Mouse (Mus musculus): ENCODE measurements around the gene Ruvbl2.
"Not testable (repeated sequence)": the region's sequence is repeated elsewhere in the genome, so short reads cannot be mapped to it uniquely, and the experiment has no call there.

The Ruvbl2 gene

DNA sequence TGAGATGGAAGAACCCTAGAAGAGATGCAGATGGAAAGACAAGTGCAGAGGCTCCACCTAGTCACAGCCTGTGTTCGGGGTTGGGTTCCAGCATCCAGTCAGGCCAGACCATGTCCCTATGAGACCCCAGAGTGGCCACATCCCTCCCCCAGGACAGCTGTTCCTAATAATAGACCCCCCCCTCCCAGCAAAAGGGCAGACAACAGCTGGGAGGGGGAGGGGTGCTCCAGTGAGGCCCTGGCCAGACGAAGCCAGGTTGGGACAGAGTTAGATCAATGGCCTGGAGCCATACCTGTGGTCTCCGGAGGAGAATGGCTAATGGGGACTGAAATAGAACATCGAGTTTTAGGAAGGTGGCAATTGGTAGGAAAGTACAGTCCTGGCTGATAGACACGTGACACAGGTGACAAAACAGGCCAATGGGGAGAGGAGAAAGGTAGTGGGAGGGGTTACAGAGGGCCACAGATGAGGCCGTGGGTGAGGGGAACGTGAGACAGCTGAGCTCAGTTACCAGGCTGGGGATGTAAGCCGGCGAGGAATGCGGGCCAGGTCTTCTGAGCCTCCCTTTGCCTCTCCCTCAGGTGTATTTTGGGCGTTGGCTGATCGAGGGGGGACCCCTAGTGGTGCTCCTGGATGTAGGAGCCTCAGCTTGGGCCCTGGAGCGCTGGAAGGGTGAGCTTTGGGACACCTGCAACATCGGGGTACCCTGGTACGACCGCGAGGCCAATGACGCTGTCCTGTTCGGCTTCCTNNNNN, at the start of gene Ruvbl2:
TSS of gene Ruvbl2 (minus strand) at position 576 of the 756 bp plus-strand sequence.
- no peak for DNase-seq (ENCODE audit: low spot score)

DNA sequence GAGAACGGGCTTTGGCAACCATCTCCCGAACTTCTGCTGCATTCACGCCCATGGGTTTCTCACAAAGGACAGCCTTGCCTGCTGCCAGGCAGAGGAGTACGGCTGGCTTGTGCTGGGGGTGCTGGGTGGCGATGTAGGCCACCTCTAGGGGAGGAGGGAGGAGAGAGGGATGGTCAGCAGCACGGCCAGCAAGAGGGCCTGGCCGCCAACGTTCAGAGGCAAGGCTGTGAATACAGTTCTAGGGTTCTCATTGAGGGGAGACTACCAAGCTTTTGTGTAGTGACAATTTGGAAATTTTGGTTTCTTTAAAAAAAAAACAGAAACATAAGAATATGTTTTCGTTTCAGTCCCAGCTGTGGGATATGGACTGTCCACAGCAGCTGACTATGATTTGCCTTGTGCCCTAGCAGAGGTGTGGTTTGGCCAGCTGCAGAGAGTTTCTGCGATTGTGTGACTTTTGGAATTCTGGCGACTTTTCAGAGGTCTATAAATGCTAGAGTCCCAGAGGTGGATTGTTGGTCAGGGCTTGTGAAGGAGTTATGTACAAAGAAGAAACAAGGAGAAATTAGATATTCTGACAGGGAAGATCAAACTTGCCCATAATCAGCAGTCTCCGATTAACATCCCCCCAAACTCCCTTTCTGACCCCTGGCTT, 49.0 kb upstream of the Ruvbl2 start, which contains the start of gene Gm45808:
TSS of gene Gm45808 (minus strand) at position 51 of the 655 bp plus-strand sequence.
- no peak for DNase-seq (ENCODE audit: low spot score)

DNA sequence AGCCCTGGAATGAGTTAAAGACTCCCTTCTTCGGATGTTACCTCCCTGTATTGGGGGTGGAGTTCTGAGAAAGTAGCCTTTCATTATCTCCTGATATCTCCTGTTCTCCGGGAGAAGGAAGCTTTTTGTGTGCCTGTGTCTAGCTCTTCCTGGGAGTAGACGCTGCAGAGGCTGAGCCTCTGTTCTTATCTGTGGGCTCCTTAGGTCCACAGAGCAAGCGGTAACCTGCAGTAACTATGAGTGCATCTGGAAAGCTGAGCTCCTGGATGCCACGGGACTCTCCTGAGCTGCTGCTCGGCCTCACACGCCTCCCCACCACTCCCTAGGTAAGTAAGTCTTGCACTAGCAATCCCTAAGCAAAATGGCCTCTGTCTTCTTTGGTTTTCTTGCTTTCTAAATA, 48.3 kb upstream of the Ruvbl2 start:
- no peak for DNase-seq (ENCODE audit: low spot score)

DNA sequence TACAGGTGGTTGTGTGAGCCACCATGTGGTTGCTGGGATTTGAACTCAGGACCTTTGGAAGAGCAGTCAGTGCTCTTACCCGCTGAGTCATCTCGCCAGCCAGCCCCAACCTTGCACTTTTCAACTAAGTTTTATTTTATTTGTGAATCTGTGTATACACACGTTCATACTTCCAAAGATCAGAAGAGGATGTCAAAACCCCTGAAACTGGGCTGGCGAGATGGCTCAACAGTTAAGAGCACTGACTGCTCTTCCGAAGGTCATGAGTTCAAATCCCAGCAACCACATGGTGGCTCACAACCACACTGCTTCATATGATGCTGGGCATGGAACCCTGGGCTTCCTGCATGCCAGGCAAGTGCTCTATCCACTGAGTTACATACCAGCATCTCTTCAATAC, 47.1 kb upstream of the Ruvbl2 start:
- not testable (repeated sequence) for DNase-seq (ENCODE audit: low spot score)

DNA sequence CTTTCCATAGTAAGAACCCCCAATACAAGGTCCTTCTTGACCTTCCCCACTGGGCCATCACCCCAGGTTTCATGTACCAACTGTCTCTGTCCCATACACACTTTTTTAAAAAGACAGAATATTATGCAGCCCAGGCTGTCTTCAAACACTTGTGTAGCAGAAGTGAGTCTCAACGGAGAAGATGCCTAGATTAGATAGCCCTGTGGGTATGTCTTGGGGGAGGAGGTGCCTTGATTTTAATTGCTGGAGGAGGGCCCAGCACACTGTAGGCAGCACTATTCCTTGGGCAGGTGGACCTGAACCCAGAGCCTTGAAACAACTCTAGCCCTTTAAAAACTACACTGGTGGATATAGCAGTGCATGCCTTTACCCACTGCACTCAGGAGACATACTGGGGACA, 44.3 kb upstream of the Ruvbl2 start:
- no peak for DNase-seq (ENCODE audit: low spot score)

DNA sequence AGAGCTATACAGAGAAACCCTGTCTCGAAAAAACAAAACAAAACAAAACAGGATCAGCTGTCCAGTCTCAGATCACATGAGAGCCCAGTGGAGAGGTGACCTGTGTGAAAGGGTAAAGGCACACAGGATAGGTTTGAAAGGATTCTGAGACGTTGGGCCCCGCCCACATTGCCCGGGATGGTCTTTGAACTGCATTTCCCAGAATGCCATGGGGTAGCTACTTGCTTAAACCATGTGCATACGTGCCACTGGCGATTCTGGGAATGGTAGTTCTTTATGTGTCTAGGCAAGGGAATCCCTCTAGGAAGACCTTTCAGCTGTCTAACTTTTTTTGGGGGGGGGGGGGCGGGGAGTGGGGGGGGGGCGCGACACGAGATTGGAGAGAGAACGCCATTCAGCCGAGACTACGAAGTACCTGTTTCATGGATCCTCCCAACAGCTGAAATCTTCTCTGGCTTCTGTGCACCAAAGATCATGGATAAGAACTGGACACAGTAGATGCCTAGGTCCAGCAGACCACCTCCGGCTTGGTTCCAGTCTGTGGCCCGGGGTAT, 43.6 kb upstream of the Ruvbl2 start, which contains the start of gene Tulp2:
TSS of gene Tulp2 (plus strand) at position 504 of the 554 bp plus-strand sequence.
- peak; percentile 73 for DNase-seq (ENCODE audit: low spot score)

DNA sequence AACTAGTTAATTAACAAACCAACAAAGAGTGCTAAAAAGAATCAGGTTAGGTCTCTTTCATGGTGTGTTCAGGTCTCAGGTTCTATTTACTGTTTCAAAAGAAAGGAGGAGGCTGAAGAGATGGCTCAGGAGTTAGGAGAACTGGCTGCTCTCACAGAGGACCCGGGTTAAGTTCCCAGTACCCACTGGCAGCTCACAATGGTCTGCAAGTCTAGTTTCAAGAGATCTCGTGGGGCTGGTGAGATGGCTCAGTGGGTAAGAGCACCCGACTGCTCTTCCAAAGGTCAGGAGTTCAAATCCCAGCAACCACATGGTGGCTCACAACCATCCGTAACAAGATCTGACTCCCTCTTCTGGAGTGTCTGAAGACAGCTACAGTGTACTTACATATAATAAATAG, 42.4 kb upstream of the Ruvbl2 start:
- DNase-seq (ENCODE audit: low spot score), result not testable (repeated sequence)

DNA sequence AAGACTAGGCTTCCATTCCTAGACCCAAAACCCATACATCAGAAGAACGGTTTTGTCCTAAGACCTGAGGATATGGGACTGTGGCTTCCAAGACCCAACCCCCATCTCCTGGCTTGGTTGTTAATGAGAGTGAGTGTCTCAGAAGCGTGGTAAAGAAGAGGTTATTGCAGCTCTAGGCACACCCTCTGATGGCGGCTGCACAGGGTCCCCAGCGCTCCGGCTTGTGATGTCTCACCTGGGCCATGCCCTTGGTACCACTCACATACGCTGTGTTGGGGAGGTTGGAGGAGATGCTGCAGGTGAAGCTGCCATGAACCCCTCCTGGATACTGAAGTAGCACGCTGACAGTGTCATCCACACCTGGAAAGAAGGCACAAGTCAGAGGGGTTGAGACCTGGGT, 40.9 kb upstream of the Ruvbl2 start:
- no peak for DNase-seq (ENCODE audit: low spot score)

DNA sequence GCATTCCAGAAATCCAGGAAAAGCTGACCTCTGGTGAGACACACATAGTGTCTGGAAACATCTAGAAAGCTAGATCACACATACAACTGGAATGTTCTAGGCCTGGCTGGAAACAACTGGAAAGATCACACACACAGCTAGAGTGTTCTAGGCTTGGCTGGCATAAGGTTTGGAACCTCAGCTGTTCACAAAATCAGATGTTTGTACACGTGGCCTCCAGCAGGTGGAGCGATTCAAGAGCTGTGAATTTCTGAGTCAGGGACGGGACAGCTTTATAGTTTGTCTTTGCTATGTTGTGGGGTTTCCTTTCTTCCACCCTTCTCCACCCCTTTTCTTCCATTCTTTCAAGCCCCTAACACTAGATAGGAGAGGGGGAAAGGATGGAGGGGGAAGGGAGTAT, 39.1 kb upstream of the Ruvbl2 start:
- peak; percentile 71 for DNase-seq (ENCODE audit: low spot score)

DNA sequence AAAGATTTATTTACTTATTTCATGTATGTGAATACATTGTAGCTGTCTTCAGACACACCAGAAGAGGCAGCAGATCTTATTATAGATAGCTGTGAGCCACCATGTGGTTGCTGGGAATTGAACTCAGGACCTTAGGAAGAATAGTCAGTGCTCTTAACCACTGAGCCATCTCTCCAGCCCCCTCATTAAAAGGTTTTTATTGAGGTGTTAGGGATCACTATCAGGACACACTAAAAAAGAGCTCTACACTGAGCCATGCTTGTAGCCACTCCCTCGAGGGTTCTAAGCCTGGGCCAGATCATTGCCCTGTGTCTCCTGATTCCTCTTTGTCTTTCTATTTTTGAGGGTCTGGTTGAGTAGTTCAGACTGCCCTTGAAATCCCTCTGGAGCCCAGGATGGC, 38.6 kb upstream of the Ruvbl2 start:
- DNase-seq (ENCODE audit: low spot score), result no peak

DNA sequence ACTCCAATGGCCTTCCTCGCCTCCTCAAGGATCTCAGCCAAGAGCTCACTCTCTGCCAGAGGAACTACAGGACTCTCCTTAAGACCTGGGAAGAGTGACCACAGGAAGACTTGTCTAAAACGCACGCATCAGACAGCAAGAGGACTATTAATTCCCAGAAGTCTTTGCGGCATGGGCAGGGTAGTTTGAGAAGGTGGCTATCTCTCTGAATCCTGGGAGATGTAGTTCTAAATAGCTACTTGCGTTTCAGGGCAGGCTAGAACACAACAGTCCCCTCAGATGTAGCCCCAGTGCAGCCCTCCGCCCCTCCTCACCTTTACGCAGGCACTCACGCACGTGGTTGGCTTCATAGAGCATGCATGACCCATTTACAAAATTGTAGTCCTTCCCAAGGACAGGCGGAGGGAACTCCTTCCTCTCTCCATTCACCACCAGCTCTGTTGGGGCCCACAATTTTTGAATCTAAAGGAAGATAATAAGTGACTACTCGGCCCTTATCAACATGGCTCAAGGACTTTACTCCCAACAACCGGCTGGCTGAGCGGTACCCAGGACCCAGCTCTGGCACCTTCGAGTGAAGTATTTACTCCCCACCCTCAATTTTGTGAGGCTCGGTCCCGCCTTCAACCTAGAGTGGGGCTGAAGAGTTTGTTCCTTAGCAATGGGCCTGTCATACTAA, 37.5 kb upstream of the Ruvbl2 start:
- no peak for DNase-seq (ENCODE audit: low spot score)

DNA sequence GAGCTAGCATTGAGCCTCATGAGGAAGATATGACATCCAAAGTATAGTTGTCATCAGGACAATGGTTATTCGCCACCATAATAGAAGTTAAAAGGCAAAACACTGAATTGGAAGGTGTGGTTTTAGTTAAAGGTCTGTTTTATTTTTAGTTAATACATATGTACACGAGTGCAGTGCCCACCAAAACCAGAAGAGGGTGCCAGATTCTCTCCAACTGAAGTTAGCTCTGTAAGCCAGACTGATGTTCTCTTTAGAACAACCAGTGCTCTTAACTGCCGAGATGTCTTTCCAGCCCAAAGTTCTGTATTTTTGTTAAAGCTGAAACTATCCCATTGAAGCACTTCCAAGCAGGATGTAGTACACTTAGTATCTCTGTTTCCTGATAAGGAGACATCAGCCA, 33.0 kb upstream of the Ruvbl2 start:
- DNase-seq (ENCODE audit: low spot score), result peak; percentile 89

DNA sequence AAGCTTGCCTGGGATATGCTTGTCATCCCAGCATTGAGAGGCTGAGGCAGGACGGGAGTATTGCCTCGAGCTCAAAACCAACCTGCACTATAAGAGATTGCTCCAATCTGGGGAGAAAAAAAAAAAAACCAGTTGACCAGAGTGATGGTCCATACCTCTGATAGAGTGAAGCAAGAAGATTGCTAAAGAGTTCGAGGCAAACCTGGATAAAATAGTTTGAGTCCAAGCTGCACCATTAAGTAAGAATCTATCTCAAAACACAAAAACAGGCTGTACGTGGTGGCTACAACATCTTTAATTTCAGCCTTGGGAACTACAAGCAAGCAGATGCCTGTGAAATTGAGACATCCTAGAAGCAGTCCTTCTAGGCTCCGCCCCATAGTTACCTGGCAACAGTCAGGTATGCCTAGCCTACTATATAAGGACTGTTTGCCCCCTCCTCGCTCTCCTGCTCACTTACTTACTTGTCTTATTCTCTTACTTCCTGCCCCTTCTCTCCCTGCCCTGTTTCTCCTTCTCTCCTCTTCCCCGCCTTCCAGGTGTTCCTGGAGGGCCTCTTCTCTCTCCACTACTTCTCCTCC, 29.3 kb upstream of the Ruvbl2 start:
- DNase-seq (ENCODE audit: low spot score), result no peak

DNA sequence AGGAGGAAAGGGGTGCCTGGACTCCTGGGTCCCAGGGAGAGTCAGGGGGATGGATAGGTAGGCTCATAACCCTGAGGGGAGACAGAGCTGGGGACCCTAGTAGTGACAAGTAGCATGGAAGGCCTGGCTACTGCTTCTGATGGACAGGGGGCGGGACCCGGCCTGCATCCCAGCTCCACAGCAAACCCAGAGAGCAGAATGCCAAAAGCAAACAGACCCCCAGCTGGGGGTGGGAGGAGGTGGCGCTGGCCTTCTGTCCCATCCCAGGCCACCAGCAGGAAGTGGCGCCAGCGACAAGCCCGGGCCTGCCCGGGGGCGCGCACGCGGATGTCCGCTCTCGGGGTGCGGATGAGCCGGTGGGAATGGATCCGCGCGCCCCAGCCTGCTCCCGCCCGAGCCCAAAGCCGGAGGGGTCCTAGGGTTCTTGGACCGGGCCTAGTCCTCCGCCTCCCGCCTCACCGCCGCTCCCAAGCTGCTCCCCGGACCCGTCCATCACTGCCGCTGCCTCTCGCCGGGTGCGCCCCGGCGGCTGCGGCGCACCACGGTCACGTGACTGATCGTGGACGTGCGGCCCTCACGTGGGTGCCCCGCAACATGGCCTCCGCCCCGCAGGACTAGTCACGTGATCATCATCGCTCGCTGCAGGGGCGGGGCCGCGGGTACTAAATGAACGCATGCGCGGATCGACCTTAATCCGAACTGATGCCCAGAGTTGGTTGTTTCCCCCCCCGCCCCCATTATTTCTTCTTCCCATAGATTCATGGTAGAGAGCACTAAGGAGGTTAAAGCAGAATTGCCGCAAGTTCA, 28.6 kb upstream of the Ruvbl2 start, which contains the start of gene Bax:
TSS of gene Bax (minus strand) at position 616 of the 807 bp plus-strand sequence.
- peak; percentile 99 for DNase-seq (ENCODE audit: low spot score)

DNA sequence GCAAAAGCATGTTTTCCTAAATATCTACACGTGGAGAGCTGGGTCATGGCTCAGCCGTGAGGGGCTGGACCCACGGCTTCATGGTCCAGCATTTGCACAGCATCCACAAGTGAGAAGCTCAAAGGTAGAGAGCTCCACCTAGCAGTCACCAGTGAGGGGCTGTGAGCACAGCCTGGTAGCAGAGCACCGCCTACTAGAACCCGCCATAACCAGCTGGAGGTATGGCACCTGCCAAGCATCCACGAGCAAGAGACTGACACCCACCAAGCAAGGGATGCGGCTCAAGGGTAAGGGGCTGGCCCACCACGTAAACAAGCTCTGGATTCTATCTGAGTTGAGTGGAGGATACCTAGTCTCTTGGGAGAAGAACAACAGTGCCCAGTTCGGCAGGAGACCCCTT, 27.7 kb upstream of the Ruvbl2 start:
- DNase-seq (ENCODE audit: low spot score), result no peak

DNA sequence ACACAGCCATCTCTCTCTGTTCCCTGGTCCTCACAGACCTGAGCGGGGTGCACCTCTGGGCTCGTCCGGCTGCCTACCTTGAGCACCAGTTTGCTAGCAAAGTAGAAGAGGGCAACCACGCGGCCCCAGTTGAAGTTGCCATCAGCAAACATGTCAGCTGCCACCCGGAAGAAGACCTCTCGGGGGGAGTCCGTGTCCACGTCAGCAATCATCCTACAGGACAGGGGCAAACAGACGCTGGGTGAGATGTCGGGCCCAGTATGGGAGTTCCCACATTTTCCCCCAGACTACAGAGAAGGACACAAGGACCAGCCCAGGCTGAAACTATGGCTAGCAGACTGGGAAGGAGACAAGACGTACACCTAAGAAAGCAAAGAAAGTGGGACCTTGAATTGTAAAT, 27.2 kb upstream of the Ruvbl2 start:
- no peak for DNase-seq (ENCODE audit: low spot score)

DNA sequence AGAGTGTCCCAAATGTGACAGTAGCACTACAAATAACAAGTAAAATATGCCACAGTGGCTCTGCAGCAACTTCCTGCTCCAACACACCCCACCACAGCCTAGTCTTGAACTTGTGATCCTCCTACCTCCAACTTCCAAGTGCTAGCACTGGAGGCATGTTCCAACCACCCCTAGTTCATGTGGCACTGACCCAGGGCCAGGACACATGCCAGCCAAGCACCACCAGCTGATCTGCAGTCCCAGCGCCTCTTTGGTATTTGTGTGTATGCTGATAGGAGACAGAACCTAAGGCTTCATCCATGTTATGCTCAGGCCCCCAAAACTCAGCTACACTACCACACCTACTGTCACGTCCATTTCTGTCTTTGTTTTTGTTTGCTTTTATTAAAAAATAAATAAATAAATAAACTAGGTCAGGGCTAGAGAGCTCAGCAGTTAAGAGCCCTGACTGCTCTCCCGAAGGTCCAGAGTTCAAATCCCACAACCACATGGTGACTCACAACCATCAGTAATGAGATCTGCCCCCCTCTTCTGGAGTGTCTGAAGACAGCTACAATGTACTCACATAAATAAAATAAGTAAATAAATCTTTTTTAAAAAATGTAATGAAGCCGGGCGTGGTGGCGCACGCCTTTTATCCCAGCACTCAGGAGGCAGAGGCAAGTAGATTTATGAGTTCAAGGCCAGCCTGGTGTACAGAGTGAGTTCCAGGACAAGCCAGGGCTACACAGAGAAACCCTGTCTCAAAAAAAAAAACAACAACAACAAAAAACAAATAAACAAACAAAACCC, 26.3 kb upstream of the Ruvbl2 start:
- no peak for DNase-seq (ENCODE audit: low spot score)

DNA sequence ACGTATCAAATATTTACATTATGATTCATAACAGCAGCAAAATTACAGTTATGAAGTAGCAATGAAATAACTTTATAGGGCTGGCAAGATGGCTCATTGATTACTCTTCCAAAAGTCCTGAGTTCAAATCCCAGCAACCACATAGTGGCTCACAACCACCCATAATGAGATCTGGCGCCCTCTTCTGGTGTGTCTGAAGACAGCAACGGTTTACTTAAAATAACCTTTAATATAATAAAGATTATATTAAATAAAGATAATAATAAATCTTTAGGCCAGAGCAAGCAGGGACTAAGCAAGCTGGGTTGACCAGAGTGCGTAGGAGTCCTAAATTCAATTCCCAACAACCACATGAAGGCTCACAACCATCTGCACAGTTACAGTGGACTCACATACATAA, 25.0 kb upstream of the Ruvbl2 start:
- DNase-seq (ENCODE audit: low spot score), result not testable (repeated sequence)

DNA sequence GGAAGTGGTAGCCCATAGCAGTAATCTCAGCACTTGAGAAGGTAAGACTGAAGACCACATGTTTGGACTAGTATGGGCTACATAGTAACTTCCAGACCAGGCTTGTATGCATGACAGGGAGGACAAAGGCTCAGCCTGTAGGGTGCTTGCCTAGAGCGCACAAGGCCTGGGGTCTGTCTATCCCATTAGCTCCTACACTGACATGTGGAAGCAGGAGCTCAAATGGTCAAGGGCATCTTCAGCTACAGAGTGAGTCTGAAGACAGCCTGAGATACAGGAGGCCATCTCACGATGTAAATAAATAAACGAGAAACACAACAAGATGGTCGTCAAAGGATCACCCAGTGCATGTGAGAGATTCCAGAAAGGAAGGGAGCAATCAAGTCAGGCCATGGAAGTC, 24.4 kb upstream of the Ruvbl2 start:
- DNase-seq (ENCODE audit: low spot score), result no peak

DNA sequence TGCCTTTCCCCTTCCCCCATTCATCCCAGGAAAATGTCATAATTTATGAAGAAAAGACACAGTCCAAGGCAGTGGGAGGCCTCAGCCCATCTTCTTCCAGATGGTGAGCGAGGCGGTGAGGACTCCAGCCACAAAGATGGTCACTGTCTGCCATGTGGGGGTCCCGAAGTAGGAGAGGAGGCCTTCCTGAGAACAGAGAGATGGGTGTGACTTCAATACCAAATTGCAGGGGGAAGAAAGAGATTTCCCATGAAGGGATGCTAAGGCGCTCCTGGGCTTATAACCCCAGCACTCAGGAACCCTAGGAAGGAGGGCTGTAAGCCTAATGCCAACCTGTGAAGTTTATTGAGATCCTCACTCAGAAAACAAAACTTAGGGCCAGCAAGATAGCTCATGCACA, 23.9 kb upstream of the Ruvbl2 start:
- DNase-seq (ENCODE audit: low spot score), result no peak

DNA sequence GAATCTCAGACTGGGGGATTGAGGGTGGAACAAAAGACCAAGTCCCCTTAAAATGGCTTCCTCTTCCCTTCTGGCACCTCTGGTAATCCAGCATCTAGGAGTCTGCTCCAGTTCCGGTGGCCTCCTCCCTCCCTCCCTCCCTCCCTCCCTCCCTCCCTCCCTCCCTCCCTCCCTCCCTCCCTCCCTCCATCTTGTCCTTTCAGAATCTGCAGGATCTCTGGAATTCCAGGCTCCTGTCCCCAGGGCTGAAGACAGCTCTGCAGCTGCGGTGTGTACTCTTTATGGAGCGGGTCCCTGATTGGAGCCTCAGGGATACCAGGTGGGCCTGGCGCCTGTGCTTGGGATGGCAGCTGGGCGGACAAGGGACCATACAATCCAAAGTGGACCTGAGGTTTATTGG, 23.4 kb upstream of the Ruvbl2 start:
- no peak for DNase-seq (ENCODE audit: low spot score)
